Mouse (Mus musculus) megakaryocyte, adult 5-6 weeks (primary cell): ENCODE measurements around the gene Cacna1f. TPM values are rescaled to one million over a fixed set of nuclear protein-coding genes. Genes with fewer than 3 reads are reported as not detected.

Experiments used
- ATAC-seq: 2 replicates; pipeline ENCODE4 v1.8.0; 2016; ENCODE audit warnings: mild to moderate bottlenecking, inconsistent platforms; ENCODE audit not compliant: poor library complexity, severe bottlenecking
- total RNA-seq, 2 experiments: library from RNA; stranded (forward) in 1 of 2; stranded (reverse) in 1 of 2; fragments of 153-499, 151-499 nt in 1 of 2; fragments of 221-1000, 200-1000 nt in 1 of 2; gene quantifications; 2 replicates each; pipeline versions ENCODE4 v1.2.3 to v1.2.4; 2015 to 2017

The Cacna1f gene
- 0.40 and 0.59 TPM in 2 replicates for total RNA-seq (2015)
- 0.07 and 0.37 TPM in 2 replicates for total RNA-seq (2017)

DNA sequence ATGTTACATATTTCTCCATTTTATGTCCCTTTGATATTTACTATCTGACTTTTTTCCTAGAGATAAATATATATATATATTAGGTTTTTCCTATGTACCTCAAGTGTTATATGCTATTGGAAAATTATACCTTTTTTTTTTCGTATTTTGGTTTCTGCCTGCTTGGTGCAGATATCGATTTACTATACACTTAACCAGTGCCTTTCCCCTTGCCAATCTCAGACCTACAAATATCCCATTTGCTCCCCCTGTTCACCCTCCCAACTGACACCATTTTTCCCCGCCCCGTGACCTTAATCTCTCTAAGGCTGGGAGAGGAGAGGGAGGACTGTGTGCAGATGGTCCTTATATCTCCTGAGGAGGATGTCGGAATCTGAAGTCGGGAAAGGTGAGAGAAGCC lies at the start of gene Cacna1f:
Gene Cacna1f, plus strand, starts transcription at position 301 of the 400 bp plus-strand sequence.
- ATAC-seq: no peak

DNA sequence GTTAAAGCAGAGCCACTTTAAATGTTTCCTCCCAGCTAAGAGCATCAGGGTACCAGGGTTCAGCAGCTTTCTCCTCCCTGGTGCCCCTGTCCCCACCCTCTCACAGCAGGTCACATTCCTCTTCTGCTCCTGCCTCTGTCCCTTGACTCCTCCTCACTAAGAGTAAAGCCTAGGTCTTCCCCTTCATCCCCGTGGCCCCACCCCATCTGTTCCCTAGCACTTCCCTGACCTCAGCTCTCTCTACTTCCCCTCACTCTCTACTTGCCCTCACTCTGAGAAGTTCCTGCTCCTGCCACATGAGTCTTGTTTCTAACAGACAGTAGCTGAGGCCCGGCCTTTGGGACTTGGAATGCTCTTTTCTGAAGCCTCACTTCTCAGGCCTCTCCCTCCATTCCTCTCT lies 43.8 kb upstream of the Cacna1f start:
- ATAC-seq: peak; percentile 80

GRCm38 (mm10) chrX:7566352-7566751 lies 40.5 kb upstream of the Cacna1f start:
- ATAC-seq: no peak

GRCm38 (mm10) chrX:7567491-7567890 lies 39.4 kb upstream of the Cacna1f start:
- ATAC-seq: no peak

DNA sequence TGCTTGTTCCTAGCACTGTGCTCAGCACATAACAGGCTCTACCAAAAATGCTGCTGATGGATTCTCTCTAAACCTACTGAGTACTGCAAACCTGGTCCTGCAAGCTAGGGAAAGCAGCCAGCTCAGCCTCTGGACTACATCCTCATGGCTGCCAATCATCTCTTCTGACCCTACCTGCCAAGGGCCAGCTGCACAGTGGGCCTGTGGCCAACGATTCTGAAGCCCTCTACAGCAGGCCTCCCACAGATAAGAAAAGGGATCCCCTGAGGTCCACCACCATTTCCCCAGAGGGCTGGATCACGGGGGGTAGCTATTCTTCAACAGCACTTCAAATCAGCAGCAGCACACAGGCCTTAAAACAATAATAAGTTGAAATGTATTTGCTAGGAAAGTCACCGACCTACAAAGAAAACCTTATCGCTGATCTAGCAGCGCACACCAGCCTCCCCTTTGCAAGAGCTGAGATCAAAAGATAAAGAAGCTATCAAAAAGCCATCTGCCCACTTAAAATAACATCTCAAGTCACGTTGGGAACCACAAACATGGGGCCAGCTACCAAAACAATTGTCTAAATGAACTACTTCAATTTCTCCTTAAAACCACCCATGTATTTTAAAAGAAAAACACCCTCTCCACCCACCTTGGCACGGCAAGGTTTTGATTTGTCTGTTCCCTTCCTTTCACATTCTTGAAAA lies 36.3 kb upstream of the Cacna1f start:
- ATAC-seq: no peak

- no peak for ATAC-seq
These were observed 35.2 kb upstream of the Cacna1f start for GRCm38 (mm10) chrX:7571565-7572136.

GRCm38 (mm10) chrX:7572466-7572865 lies 34.4 kb upstream of the Cacna1f start:
- no peak for ATAC-seq

DNA sequence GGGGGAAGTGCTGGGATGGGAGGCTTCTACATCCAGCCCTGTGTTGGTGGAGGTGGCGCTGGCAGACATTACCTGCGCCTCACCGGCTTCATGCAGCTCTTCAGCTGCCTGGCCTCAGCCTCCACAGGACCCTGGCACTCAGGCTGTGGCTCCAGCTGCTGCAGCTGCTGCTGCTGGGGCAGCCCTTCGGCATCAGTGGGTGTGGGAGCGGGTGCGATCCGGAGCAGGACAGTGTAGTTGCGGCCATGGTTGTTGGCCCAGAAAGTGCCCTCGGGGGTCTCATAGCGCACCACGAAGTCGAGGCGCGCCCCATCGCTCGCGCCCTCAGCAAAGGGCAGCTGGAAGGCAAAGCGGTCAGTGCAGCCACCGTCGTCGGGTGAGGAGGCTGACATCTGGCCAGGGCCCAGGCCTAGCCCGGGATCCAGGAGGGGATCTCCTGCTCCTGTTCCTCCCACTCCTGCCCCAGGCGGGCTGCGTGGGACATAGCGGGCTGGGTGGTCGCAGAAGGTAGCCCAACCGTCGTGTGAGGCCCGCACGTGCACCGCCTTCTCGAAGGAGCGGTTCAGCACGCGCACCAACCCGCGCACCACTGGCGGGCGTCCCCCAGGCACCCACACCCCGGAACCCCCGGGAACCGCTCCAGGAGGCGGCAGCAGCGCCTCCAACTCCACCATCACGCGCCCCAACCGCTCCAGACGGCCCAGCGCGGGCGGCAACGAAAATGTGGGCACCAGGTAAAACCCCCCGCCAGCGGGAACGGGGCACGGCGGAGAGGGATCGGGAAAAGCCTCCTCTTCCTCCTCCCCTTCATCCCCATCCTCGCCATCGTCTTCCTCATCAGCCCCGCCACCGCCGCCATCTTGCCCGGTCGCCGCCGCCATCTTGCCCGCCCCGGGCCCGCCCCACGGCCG lies 33.5 kb upstream of the Cacna1f start, which contains the start of gene Foxp3:
Gene Foxp3, plus strand, starts transcription at position 469 of the 911 bp plus-strand sequence.
- ATAC-seq: peak; percentile 19; the same call in 1 of the 2 replicates

DNA sequence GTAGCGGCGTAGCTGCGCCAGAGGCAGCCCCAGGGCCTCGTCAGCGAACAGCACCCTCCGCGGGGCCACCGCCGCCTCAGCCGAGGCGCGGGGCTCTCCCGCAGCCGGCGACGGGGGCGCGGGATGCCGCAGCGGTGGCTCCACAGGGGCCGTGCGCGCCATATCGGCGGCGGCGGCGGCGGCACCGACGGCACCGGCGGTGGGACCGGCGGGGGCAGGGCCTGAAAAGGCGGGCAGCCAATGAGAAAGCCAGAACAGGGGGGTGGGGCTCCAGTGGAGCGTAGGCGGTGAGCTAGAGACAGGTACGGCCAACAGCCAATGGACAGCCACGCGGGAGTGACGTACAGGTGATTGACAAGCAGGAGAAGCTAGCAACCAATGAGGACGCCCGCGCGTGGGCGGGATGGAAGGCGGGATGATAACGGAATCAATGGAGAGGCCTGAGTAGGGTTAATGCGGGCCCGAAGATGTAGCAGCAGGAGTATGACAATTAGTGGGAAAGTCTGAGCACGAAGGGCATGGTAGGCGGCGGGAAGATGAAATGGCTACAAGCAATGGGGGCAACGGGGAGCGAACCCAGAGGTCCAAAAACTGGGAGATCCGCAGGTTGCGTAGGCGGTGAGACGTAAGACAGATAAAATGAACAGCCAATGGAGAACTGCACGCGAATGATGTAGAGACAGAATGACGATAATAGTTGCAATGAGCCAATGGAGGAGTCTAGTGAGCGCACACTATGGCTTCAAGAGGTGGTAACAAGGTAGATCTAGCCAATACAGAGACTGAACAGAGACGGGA lies 32.6 kb upstream of the Cacna1f start, which contains the start of gene Ppp1r3f:
Gene Ppp1r3f, minus strand, starts transcription at position 197 of the 798 bp plus-strand sequence.
- ATAC-seq: peak; percentile 98

DNA sequence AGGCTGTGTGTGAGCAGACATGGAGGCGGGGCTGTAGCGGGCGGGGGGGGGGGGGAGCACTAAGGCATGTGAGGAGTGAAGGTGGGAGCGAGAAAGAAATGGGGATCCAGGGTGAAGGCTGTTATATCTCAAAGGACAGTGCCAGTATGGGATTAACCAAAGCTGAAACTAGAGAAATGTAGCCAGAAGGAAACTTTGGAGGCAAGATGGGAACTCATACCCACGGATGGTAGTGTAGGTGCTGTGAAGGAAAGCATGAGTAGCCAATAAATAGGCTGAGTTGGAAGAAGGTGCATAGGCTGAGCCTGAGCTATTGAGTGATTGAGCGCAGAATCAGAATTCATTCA lies 32.0 kb upstream of the Cacna1f start:
- ATAC-seq: no peak

GRCm38 (mm10) chrX:7581151-7581550 lies 25.7 kb upstream of the Cacna1f start:
- ATAC-seq: no peak

GRCm38 (mm10) chrX:7583881-7584280 lies 23.0 kb upstream of the Cacna1f start:
- no peak for ATAC-seq

- no peak for ATAC-seq
These were observed 20.5 kb upstream of the Cacna1f start for GRCm38 (mm10) chrX:7586356-7586755.

GRCm38 (mm10) chrX:7595371-7595770 lies 11.5 kb upstream of the Cacna1f start:
- no peak for ATAC-seq

DNA sequence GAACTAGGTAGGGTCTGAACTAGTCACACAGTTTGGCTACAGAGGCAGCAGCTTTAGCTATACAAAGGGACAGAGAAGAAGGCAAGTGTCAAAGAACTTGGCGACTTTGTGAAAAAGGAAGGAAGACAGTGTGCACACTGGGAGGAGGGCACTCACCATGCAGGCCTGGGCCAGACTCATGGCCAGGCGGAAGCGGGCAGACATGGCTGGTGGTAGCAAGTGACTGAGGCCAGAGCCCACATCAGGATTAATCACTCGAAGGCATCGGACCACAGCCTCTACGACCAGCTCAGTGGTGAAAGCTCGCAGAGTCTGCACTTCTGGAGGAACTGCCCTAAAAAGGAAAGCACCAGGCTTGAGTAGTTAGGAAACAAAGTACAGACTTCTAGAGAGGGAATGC lies 2.9 kb upstream of the Cacna1f start:
- peak; percentile 72 for ATAC-seq

GRCm38 (mm10) chrX:7604879-7605574 lies 1.9 kb upstream of the Cacna1f start, which contains the start of gene Ccdc22:
TSS of gene Ccdc22 (minus strand) at chrX:7605517.
- ATAC-seq: peak; percentile 97

- 0 out of 2 replicates have a peak, but pooled peaks have one; percentile 7 for ATAC-seq
These were observed 1.3 kb upstream of the Cacna1f start for GRCm38 (mm10) chrX:7605575-7605941.

GRCm38 (mm10) chrX:7610035-7610434 lies 3.2 kb downstream of the Cacna1f start:
- ATAC-seq: no peak

GRCm38 (mm10) chrX:7610536-7611258 lies 3.8 kb downstream of the Cacna1f start:
- ATAC-seq: no peak
